Mouse (Mus musculus): ENCODE measurements around the gene Hydin.
"Not testable (repeated sequence)": the region's sequence is repeated elsewhere in the genome, so short reads cannot be mapped to it uniquely, and the experiment has no call there.

Hydin gene

DNA sequence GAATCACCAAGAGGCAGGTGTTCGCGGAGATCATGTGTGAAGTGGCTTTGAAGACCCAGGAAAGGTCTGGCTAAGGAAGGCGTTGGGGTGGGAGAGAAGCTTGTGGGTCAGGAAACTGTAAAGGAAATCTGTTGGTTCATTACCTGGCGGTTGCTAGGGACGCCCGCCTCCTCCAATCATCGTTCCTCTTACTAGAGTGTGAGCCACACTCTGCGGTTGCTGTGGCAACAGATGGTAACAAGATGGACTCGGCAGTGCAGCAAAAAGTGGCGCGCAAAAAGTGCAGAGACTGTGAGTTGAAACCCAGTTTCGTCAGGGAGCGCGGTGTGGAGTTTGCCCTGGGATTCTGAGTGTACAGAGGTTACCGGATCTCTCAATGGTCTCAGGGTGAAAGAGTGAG, at the start of gene Hydin:
TSS of gene Hydin (plus strand) at position 237 of the 400 bp plus-strand sequence.
- DNase-seq (ENCODE audit: low read depth, low spot score): no peak

DNA sequence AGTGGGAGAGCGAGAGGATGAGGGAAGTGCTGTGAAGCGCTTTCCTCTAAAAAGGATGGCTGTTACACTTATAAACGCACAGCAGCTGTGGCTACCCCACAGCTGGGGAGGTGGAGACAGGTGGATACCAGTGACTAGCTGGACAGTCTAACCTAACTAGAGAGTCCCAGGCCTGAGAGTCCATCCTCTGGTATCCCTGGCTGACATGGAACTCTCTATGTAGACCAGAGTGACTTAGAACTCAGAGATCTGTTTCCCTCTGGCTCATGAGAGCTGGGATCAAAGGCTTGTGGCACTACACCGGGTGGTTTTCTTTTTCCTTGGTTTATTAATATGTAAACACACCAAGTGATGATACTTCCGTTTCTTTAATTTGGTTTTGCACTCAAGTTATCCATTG, 49.6 kb upstream of the Hydin start:
- DNase-seq (ENCODE audit: low read depth, low spot score): no peak

DNA sequence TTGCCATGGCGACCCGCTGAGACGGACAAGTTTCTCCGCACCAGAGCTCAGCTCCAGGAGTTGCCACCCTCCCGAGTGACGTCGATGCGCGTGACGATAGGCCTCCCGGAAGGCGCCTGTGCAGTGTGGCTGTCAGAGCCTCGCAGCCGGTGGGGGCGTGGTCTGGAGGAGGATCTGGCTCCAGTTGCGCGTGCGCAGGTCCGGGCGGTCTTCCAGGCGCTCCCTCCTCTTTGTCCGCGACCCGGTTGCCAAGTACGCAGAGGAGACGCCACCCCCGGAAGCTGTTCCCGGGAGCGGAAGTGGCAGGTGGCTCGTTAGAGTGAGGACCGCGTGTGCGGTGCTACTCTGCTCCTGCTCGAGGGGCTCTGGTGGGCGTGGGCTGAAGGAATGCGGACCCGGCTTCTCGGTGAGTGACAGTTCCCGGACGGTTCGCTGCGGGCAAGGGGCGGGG, 49.1 kb upstream of the Hydin start:
- DNase-seq (ENCODE audit: low read depth, low spot score): peak; percentile 74

DNA sequence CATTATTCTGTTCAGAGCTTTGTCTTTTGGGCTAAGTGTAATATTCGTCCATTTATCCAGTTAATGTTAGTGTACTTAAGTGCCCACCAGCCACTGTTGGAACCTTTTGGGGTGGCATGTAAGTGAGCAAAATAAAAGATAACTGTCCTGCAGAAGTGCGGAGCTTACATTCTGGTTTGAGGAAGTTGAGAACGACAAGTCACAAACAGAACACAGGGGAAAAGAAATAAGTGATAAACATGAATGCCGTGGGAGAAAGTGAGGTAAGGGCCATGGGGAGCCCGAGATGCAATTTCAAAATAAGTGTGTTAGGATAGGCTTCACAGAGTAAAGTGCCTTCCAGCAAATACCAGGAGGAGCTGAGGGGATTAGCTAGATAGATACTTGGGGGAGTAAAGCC, 48.3 kb upstream of the Hydin start:
- no peak for DNase-seq (ENCODE audit: low read depth, low spot score)

GRCm38 (mm10) chr8:110220936-110221335, 45.8 kb upstream of the Hydin start:
- no peak for DNase-seq (ENCODE audit: low read depth, low spot score)

DNA sequence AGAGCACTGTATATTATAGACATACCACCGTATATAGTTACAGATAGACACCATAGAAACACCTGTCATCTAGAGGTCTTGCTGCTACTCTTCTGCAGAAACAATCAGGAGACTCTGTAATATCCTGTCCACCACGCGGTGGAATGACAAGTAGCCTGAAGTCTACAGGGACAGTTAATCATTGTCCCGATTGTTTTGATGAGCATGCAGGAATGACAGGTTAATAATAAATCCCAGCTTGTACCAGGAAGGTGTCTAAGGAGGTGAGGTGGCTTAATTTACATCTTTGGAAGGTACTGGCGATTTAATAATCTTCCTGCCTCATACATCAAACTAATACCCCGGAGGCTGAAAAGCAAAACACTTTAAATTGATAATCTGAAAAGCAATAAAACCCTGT, 36.0 kb upstream of the Hydin start:
- no peak for DNase-seq (ENCODE audit: low read depth, low spot score)

DNA sequence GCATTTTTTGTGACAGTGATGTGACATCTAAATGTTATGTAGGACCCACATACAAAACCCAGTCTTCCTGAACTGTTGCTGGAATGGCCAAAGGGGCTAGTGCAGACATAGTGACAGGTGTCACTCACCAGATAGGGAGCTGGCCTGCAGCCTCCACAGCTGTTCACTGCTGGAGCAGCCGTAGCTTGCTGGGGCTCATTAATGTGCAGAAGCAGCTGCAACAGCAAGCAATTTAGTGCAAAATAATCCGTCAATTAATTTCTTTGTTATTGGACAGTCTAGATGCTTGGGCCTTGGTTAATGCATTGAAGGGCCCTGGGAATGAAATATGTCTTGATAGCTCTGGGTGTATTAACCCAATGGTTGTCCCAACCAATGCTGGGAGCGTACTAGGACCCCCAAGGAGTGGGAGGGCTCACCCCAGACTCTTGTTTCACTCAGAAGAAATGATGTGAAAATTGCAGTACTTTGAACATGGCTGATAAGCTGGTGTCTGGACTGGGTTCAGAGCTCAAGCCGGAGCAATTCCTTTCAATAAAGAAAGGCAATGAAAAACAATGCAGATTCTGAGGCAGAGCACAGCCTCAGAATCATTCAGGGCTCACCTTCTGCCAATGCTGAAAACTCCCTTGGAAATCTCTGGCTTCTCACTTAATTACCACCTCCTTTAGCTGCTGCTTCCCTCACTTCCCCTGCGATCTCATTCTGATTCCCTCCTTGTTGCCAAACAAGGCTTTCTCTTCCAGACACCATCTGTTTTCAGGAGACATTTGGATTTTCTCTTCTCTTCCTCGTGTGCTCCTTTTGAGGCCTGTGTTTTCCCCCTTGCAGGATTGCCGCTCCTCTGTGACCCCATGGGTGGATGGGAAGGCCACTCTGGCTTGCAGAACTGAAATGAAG, 24.2 kb upstream of the Hydin start:
- DNase-seq (ENCODE audit: low read depth, low spot score): no peak

DNA sequence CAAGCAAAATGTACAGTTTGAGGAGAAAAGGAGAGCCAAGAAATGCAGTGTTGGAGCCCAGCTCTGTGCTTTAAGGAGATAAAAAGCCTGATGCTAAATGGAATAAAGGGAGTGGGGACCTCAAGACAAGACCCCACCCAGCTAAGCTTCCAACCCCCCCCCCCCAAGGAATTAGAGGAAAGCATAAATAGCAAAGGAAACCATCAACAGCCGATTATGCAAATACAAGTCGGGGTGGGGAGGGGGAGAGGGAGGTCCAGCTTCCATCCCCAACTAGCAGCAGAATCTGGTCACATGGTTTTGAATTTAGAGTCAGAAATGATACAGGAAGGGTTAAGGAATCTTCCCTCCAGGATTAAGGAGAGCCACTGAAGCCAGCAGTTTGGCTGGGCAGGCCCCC, 22.2 kb upstream of the Hydin start:
- no peak for DNase-seq (ENCODE audit: low read depth, low spot score)

DNA sequence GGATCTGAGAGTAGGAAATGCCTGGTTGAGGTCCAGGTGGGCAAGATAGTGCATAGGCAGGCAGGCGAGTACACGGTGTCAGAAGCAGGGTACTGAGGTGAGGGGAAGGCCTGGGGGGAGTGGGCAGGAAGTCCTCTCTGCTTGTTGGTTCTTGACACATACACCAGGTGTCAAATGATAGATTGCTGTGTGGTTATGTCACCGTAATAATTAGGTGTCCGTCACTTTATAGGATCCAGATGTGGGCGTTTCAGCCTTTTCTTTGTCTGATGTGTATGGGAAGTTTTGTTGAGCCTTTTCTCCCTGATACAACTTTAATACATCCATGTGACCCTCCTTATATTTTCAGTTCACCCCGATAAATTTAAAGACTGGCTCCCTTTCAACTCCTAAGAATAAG, 19.5 kb upstream of the Hydin start:
- DNase-seq (ENCODE audit: low read depth, low spot score): no peak

DNA sequence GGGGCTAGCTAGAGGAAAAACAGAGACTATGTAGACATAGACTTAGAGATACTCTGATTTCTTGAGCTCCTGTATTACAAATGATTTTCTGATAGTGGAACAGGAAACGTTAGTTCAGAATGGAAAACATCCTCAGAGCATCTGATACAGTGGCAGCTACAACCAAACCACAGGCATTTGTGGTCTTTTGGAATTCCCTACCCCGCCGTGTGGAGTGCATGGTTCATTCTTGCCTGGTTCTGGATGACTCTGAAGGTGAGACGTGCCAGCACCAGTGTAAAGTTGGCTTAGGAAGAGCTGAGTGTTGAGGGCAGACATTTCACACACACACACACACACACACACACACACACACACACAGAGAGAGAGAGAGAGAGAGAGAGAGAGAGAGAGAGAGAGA, 12.8 kb upstream of the Hydin start:
- DNase-seq (ENCODE audit: low read depth, low spot score): no peak

- DNase-seq (ENCODE audit: low read depth, low spot score): no peak
Measured at GRCm38 (mm10) chr8:110265796-110266305, 926 bp upstream of the Hydin start.

DNA sequence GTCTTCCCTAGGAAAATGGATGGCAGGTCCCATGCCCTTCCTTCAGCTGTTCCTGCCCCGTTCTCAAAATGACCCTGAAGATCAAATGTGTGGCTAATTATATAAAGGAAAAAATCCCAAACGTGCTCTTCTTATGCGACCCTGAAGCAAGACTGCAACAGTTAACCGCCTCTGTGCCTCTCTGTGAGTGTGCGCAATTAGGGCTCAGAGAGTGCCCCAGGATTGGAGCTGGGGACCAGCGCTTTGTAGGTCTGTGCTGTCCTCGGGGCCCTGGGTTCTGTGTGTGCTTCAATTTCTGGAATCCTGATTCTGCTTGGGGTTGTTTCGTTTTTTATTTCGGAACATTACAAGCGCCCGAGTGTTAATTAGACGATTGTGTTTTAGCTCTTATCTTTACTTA, 491 bp downstream of the Hydin start:
- no peak for DNase-seq (ENCODE audit: low read depth, low spot score)

GRCm38 (mm10) chr8:110270659-110271058, 3.9 kb downstream of the Hydin start:
- DNase-seq (ENCODE audit: low read depth, low spot score): no peak

- no peak for DNase-seq (ENCODE audit: low read depth, low spot score)
Measured at GRCm38 (mm10) chr8:110273394-110273793, 6.6 kb downstream of the Hydin start.

GRCm38 (mm10) chr8:110275465-110276258, 8.9 kb downstream of the Hydin start:
- no peak for DNase-seq (ENCODE audit: low read depth, low spot score)

- no peak for DNase-seq (ENCODE audit: low read depth, low spot score)
Measured at GRCm38 (mm10) chr8:110276259-110276560, 9.4 kb downstream of the Hydin start.

- no peak for DNase-seq (ENCODE audit: low read depth, low spot score)
Measured at GRCm38 (mm10) chr8:110312715-110313114, 45.9 kb downstream of the Hydin start.

GRCm38 (mm10) chr8:110315826-110316225, 49.0 kb downstream of the Hydin start:
- DNase-seq (ENCODE audit: low read depth, low spot score): no peak

DNA sequence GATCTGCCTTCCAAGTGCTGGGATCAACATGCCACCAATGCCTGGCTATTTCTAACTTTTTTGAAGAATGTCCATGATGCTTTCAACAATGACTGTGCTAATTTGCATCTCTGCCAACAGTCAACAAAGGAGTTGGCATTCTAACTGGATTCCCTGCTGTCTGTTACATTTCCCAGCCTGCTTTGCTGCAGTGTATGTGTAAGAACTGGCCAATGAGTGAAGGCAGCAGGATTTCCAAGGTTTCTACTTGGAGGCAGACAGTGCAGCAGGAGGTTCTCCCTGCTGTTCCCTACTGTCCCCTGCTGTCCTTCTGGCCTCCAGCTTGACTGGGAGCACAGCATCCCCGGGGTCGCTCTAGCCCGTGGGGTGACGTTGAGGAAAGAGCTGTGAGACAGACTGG, 52.8 kb downstream of the Hydin start:
- DNase-seq (ENCODE audit: low read depth, low spot score): no peak

DNA sequence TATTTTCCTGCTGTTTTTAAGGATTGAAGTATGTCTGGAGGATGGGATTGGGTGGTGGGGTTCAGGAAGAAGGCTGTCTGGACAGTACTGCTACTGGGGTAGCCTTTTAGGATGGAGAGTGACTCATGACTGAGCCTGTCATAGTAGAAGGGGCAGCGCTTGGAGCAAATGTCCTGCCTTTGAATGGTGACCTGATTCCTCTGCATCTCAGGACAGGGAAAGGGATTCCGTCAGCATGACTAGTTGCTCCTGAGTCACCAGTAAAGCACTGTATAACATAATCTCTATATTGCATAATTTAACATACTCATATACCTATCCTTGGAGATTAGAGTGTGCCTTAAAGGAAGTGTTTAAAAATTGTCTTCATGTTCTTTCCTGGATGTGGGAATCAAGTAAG, 54.7 kb downstream of the Hydin start:
- no peak for DNase-seq (ENCODE audit: low read depth, low spot score)

GRCm38 (mm10) chr8:110323981-110324574, 57.3 kb downstream of the Hydin start:
- DNase-seq (ENCODE audit: low read depth, low spot score): no peak

- not testable (repeated sequence) for DNase-seq (ENCODE audit: low read depth, low spot score)
Measured at GRCm38 (mm10) chr8:110327120-110327519, 60.3 kb downstream of the Hydin start.

All from c-Kit-negative CD71-positive TER-119-positive erythroid progenitor cells, embryonic 14.5 days (primary cell).